Mouse (Mus musculus): ENCODE measurements around the gene Itpripl2. TPM values are rescaled to one million over a fixed set of nuclear protein-coding genes. Genes with fewer than 3 reads are reported as not detected.

Itpripl2 gene
- polyA plus RNA-seq, 1 experiment from 2014 or later = 0.74 TPM

DNA sequence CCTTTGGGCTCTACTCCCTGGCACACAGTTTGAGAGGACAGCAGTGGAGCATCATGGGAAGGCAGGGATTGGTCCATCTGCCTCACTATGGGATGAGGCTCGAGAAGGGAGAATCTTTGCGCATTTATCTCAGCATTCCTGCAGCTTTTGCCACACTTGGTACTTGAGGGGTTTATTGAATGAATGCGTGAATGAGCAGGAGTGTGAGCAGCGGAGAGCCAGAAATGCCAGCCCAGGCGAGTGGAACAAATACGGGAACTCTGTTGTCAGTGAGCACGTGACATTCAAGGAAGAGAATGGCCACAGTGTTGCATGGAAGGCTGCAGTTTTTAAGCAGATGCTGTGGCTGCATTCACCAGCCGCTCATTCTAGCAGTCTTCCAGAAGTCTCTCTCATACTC, 10.6 kb upstream of the Itpripl2 start:
- Histone ChIP-seq H3K9me3 (replicated peaks) (no peaks in the 10 kb centered on the region), H3K4me3 (no peak overlapping the region), H3K27ac (no peak overlapping the region), H3K36me3 (ENCODE audit: poor library complexity, severe bottlenecking) (no peaks in the 10 kb centered on the region), H3K27me3 (no peaks in the 10 kb centered on the region; the same call in 1 of the 2 replicates), H3K9ac (no peak overlapping the region), H3K4me1 (no peaks in the 10 kb centered on the region), H3K4me2 (no peak overlapping the region; the same call in 1 of the 2 replicates)
- WGBS = 67% methylated on average over 8 of the region's 8 CpGs
- ATAC-seq = no peak

DNA sequence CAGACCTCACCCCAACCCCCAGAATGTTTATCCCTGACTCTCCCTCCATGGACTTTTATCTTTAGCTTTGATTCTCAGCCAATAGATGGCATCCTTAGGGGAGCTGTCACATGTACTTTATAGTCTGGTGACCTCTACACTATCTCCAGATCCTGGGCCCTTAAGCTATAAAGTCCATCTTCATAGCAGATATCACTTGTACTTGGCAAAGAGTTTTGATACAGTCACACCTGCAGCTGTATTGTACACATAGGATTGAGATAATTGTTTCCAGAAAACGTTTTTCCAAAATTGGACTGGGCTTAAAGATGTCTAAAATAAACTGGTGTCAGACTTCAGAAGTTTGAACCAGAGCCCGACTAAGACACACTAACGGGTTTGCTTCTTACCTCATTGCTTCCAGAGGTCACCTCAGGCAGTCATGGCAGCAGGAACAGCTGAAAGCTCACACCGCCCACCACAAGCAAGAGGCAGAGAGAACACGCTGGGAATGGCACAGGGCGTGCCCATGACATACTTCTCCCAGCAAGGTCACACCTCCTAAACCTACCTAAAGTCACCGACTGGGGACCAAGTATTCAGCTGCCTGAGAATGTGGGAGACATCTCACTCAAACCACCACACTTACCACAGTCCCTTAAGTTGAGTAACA, 8.1 kb upstream of the Itpripl2 start:
- WGBS = 78% methylated on average over 7 of the region's 7 CpGs
- Histone ChIP-seq H3K27me3 (peaks cover 3% of the 10 kb centered on the region; the same call in 1 of the 2 replicates), H3K9me3 (replicated peaks) (no peaks in the 10 kb centered on the region), H3K4me1 (no peaks in the 10 kb centered on the region), H3K27ac (no peak overlapping the region), H3K4me3 (no peak overlapping the region), H3K9ac (no peak overlapping the region), H3K4me2 (no peak overlapping the region), H3K36me3 (ENCODE audit: poor library complexity, severe bottlenecking) (no peaks in the 10 kb centered on the region)
- ATAC-seq = no peak

DNA sequence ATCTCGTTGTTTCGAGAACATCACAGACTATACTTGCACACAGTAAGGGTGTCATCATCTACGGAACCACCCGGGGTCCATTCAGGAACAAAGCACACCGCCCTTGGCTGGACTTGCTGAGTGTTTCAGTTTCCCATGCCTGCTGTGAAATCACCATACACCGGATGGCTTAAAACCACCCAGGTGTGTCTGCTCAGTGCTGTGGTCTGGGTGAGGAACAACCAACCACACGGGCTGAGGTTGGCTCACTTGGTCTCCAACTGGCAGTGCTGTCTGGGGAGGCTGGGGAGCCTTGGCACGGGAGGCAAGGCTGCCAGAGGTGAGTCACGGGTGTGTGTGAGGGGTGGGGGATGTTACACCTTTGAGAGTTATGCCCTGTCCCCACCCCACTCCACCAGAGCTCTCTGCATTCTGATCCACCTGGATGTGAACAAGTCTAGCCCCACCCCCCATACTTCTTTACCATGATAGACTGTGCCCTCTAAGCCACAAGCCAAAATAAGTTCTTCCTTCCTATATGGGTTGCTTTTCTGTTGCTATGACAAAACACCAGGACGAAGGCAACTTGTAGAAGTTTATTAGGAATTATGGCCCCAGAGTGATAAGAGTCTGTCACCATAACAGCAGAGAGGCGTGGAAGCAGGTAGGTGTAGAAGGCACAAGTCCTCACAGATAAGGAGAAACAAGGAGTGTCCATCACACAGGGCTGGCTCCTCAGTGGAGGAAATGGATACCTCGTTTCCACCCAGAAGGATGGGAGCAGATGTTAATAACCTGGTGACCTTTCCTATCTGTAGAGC, 7.4 kb upstream of the Itpripl2 start:
- Histone ChIP-seq H3K27me3 (peaks cover 6% of the 10 kb centered on the region; the same call in 1 of the 2 replicates), H3K4me3 (no peak overlapping the region), H3K36me3 (ENCODE audit: poor library complexity, severe bottlenecking) (no peaks in the 10 kb centered on the region), H3K4me1 (no peaks in the 10 kb centered on the region), H3K4me2 (no peak overlapping the region), H3K9me3 (replicated peaks) (no peaks in the 10 kb centered on the region), H3K9ac (no peak overlapping the region), H3K27ac (no peak overlapping the region)
- ATAC-seq = no peak
- 91% methylated on average over 12 of the region's 12 CpGs for WGBS

DNA sequence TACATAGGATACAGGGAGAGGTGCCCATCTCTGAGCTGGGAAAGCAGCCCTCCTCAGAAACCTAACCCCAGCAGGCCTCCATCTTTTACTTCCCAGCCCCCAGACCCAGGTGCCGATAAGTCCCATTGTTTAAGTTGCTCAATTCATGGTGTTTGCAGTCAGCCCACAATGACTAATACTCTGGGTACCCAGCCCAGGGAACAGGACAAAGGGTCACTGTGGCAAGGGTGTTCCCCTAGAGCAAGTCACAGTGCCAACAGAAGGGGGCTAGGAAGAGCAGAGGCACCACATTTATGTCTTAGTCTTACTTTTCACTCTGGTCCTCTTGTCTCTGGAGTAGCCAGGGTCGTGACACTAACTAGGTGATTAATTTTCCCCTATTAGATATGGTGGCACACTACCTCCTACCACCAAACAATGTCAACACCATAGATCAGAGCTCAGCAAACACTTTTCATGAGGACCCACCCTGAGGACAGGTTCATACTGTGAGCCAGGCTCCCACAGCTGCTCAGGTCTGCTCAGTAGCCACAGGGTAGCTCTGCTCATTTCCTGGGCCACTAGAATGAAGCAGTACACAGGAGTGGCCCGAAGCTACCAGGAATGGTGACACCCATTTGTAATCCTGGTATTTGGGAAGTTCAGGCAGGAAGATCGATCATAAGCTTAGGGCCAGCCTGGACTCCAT, 3.3 kb upstream of the Itpripl2 start:
- Histone ChIP-seq H3K36me3 (ENCODE audit: poor library complexity, severe bottlenecking) (no peaks in the 10 kb centered on the region), H3K4me3 (no peak overlapping the region), H3K4me2 (no peak overlapping the region), H3K9me3 (replicated peaks) (no peaks in the 10 kb centered on the region), H3K27ac (no peak overlapping the region), H3K4me1 (peaks cover 14% of the 10 kb centered on the region), H3K27me3 (peaks cover 43% of the 10 kb centered on the region), H3K9ac (no peak overlapping the region)
- 83% methylated on average over 4 of the region's 4 CpGs for WGBS
- no peak for ATAC-seq

DNA sequence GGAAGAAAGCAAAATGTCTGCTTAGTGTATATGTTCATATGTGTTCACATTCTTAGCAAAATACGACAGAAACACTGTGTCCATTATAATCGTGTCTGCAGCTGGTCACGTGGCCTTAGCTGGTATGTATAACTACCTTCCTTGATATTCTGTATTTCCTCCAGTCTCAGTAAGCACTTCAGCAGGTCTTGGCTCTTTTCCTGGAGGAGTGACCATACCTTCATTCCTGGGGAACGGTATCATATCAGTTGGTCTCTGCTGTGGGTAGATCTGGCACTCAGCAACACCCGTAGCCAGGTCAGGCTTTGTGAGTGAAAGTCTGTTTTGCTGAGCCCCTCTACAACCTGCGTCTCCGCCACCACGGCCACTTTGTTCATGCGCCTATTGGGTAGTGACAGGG, 2.1 kb upstream of the Itpripl2 start:
- 92% methylated on average over 9 of the region's 9 CpGs for WGBS
- no peak overlapping the region for H3K4me2 ChIP-seq
- H3K4me3 ChIP-seq = no peak overlapping the region
- H3K4me1 ChIP-seq = peaks cover 14% of the 10 kb centered on the region
- ATAC-seq = no peak
- peaks cover 54% of the 10 kb centered on the region for H3K27me3 ChIP-seq
- H3K36me3 ChIP-seq (ENCODE audit: poor library complexity, severe bottlenecking) = no peaks in the 10 kb centered on the region
- no peak overlapping the region for H3K9ac ChIP-seq
- no peak overlapping the region for H3K27ac ChIP-seq
- H3K9me3 ChIP-seq (replicated peaks) = no peaks in the 10 kb centered on the region

DNA sequence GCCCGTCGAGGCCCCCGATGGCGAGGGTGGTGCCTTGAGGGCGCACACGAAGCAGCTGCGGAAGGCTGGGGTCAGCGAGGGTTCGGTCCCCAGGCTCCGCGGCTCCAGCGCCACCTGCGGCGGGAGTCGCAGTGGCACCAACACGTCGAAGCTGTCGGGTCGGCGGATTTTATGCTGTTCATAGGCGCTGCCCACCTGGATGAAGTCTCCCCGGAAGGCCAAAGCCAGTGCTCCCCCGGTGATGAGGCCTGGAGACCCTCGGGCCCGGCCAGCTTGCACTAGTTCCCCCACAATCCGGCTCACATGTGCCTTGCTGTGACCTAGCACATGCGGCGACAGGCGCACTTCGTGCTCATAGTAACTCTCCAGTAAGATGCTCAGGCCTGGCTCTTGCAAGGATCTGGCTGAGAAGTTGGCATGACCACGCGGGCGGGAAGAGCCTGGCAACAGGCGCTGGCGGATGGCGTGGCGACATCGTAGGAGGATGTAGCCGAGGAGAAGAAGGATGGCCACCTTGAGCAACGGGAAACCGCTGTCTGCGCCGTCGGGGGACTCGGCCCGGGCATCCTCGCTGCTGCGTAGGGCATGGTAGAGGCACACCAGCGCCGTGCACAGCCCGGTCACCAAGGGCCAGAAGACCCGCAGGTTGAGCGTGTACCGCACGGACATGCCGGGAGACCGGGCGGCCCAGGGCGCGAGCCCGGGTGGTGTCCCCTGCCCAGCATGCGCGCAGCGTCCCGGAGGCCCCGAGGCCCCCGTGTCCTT, 927 bp downstream of the Itpripl2 start:
- H3K4me1 ChIP-seq = peaks cover 19% of the 10 kb centered on the region
- peak overlapping the region; percentile 89 for H3K4me2 ChIP-seq
- H3K9ac ChIP-seq = peak overlapping the region; percentile 73
- peak; percentile 50 for ATAC-seq
- H3K4me3 ChIP-seq = peak overlapping the region; percentile 56
- H3K9me3 ChIP-seq (replicated peaks) = no peaks in the 10 kb centered on the region
- H3K27ac ChIP-seq = no peak overlapping the region
- WGBS = 2% methylated on average over 67 of the region's 67 CpGs
- peaks cover 62% of the 10 kb centered on the region for H3K27me3 ChIP-seq
- H3K36me3 ChIP-seq (ENCODE audit: poor library complexity, severe bottlenecking) = no peaks in the 10 kb centered on the region

DNA sequence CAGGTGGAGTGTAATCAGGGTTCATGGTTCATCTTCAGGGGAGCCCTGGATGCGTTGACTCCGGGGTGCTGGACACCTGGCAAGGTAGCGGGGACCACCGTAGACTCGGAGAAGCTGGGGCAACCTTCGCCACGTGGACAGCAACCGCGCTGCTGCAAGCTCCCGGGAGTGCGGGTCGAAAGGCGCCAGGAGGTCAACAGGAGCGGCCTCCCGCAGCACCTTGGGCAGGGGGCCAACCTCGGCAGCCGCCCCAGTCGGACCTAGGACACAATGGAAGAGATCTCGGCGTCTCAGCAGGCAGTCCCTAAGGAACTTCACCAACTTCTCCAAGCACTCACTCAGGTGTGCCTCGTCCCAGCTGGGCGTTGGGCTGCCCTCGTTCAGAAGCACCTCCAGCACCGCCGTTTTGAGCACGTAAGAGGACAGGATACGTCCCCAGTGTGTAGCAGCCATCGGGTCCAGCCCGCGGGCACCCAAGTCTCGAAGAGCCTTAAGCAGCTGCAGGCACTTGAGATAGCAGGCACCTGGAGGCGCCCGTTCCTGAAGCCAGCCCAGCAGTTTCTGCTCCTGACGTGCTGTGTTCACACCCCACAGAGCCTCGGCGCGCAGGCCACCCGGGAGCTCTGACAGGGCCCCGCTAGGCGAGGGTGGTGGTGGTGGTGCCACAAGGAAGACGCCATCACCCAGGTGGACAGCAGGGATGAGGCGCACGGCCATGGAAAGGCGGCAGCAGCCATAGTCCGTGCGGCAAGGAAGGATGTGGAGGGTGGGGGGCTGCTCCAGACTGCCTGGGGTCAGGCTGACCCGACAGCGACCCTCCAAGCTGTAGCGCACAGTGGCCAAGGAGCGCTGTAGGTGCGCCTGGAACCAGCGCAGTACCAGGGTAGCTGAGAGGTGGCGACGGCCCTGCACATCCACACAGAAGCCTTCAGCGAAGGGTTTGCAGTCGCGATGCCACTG, 1.8 kb downstream of the Itpripl2 start:
- H3K4me2 ChIP-seq = peak overlapping the region; percentile 89; the same call in 1 of the 2 replicates
- peaks cover 60% of the 10 kb centered on the region for H3K27me3 ChIP-seq
- no peaks in the 10 kb centered on the region for H3K9me3 ChIP-seq (replicated peaks)
- H3K4me1 ChIP-seq = peaks cover 19% of the 10 kb centered on the region
- no peak overlapping the region for H3K9ac ChIP-seq
- H3K27ac ChIP-seq = no peak overlapping the region
- WGBS = 13% methylated on average over 57 of the region's 57 CpGs
- ATAC-seq = peak; percentile 31; the same call in 1 of the 2 replicates
- peak overlapping the region; percentile 56 for H3K4me3 ChIP-seq
- no peaks in the 10 kb centered on the region for H3K36me3 ChIP-seq (ENCODE audit: poor library complexity, severe bottlenecking)

DNA sequence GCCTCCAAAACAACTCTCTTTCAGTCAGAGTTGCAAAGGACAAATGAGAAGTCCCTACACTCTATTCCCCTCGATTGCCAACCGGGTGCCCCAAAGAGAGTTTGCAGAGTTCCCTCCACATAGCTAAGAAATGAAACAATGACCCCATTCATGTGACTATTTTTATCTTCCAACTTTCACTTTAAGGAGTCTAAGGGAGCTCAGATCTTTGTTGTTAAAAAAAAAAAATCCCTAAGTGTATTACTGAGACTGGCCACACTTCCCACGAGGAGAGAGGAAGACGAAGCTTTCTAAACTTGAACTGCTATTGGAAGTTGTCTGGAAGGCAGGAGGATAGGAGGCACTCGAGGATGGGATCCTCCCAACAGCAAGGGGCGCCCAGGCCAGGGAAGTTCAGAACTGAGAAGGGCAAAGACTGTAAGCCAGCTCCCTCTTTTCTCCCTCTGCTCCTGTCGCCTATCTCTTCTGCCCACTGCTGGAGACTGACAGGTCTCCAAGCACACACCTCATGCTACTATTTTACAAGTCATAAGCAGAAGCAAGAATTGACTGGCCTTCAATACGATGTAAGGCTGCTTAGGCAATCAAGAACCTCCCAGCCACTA, 3.6 kb downstream of the Itpripl2 start:
- no peak overlapping the region for H3K4me3 ChIP-seq
- H3K9ac ChIP-seq = no peak overlapping the region
- H3K27me3 ChIP-seq = peaks cover 51% of the 10 kb centered on the region
- no peaks in the 10 kb centered on the region for H3K9me3 ChIP-seq (replicated peaks)
- no peak for ATAC-seq
- 29% methylated on average over 8 of the region's 8 CpGs for WGBS
- no peak overlapping the region for H3K27ac ChIP-seq
- H3K36me3 ChIP-seq (ENCODE audit: poor library complexity, severe bottlenecking) = no peaks in the 10 kb centered on the region
- peaks cover 19% of the 10 kb centered on the region for H3K4me1 ChIP-seq
- no peak overlapping the region for H3K4me2 ChIP-seq

DNA sequence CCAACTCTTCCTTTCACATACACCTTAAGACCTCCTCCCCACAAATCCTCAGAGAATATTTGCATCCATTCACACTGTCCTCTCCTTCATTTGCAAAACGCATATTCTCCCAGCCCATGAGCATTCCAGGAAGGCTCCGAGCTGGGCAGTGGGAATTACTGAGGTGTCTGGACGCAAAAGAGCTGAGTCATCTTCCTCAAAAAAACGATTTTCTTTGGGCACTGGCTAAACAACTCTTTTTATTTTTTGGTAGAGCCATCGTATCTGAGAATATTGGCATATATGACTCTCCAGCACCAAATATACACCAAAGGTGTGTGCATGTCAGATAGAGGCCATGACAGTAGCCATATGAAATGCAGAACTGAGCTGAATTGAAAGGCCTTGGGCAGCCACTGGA, 4.9 kb downstream of the Itpripl2 start:
- ATAC-seq = no peak
- Histone ChIP-seq H3K9ac (no peak overlapping the region), H3K36me3 (ENCODE audit: poor library complexity, severe bottlenecking) (no peaks in the 10 kb centered on the region), H3K27me3 (peaks cover 38% of the 10 kb centered on the region), H3K4me2 (no peak overlapping the region), H3K4me1 (peaks cover 18% of the 10 kb centered on the region), H3K4me3 (no peak overlapping the region), H3K27ac (no peak overlapping the region), H3K9me3 (replicated peaks) (no peaks in the 10 kb centered on the region)
- WGBS = 65% methylated on average over 5 of the region's 5 CpGs

DNA sequence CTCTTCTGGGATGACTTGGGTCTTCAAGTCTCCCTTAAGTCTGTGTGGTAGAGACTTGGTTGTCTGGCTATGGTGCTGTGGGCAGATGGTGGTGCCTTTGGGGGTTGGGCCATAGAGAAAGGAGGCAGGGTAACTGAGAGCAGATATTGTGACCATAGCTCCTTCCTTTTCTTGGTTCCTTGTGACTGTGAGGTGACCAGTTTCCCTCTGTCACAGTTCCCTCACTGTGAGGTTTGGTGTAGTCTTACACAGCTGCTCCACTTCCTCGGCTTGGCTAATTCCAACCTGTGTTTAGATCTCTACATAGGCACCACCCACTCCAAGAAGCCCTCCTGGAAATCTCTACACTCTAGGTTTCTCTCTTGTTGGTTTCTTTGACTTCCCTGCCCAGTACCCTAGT, 7.8 kb downstream of the Itpripl2 start:
- H3K9ac ChIP-seq = no peak overlapping the region
- H3K27ac ChIP-seq = no peak overlapping the region
- ATAC-seq = no peak
- peaks cover 9% of the 10 kb centered on the region for H3K27me3 ChIP-seq
- no peaks in the 10 kb centered on the region for H3K36me3 ChIP-seq (ENCODE audit: poor library complexity, severe bottlenecking)
- H3K4me1 ChIP-seq = 0 out of 2 replicates have a peak, but pooled peaks cover 5% of the 10 kb centered on the region
- WGBS = 76% methylated on average over 1 of the region's 1 CpGs
- no peak overlapping the region for H3K4me2 ChIP-seq
- H3K4me3 ChIP-seq = no peak overlapping the region
- no peaks in the 10 kb centered on the region for H3K9me3 ChIP-seq (replicated peaks)
